Mouse (Mus musculus) liver, embryonic 14 days (tissue): ENCODE data around the gene Ctdnep1. TPM values are rescaled to one million over a fixed set of nuclear protein-coding genes. Genes with fewer than 3 reads are reported as not detected.

Source experiments
- polyA plus RNA-seq: library from polyadenylated mRNA; depleted of rRNA; stranded (reverse); fragments of >200 nt; gene quantifications from 2 replicates; pipeline ENCODE4 v1.2.3, GENCODE M21; 2012; rRNA removed

Ctdnep1 gene
- 30.6 and 33.9 TPM in 2 replicates for polyA plus RNA-seq

DNA sequence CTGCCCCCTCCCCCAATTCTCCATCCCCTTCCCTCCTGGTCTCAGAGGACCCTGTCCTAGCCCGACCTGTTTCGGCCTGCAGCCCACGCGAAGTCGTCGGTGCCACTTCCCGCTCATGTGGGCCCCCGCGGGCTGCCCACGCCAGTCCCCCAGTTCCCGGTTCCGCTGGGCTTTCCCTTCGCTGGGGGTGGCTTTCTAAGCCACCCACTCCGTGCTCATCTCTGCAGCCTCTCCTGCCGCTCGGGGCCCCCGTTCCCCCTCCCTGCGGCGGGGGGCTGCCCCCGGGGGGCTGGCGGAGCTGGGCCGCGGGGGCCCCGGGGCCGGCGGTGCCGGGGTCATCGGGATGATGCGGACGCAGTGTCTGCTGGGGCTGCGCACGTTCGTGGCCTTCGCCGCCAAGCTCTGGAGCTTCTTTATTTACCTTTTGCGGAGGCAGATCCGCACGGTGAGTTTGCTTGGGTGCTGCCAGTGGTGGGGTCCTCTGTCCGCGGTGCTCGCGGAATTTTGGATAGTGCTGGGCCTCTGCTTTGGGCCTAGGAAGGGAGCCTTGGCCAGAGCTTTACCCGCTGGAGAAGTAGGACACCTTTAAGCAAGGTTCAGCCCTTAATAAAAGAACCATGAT is at the start of gene Ctdnep1:
Gene Ctdnep1, plus strand, starts transcription at position 16 of the 622 bp plus-strand sequence.

DNA sequence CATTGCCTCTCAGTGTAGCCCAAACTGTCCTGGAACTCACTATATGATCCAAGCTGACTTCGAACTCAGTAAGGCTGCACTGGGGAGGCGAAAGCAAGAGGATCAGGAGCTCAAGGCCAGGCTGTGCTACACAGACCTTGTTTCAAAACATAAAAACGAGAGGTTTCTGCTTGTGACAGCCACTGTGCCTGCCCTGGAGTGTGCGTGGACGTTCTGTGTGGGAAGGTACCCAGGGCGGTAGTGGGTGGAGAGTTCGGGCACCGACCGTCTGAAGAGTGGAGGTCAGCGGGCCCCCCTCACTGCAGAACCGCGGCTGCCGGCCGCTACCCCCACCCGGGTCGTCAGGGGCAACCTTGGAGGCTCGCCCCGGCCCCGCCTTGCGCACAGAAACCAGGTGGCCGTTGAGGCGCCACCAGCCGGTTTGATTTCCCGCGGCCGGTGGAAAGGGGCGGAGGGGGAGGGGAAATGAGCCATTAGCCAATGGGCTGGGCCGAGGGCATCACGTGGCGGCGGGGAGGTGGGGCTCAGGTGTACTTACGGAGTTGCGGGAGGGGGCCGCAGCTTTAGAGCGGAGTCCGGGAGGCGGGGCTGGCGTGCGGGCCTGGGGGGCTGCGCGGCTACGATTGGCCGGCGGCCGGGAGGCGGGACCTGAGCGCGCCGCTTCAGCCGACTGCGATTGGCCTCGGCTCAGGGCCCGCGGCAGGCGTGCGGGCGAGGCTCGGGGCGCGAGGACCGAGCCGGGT is 45.6 kb upstream of the Ctdnep1 start, which contains the start of gene Ybx2:
Gene Ybx2, plus strand, starts transcription at position 660 of the 743 bp plus-strand sequence.

GRCm38 (mm10) chr11:69948066-69948762 is 32.7 kb upstream of the Ctdnep1 start, which contains the start of gene Slc2a4:
Gene Slc2a4, minus strand, starts transcription at chr11:69948188.

DNA sequence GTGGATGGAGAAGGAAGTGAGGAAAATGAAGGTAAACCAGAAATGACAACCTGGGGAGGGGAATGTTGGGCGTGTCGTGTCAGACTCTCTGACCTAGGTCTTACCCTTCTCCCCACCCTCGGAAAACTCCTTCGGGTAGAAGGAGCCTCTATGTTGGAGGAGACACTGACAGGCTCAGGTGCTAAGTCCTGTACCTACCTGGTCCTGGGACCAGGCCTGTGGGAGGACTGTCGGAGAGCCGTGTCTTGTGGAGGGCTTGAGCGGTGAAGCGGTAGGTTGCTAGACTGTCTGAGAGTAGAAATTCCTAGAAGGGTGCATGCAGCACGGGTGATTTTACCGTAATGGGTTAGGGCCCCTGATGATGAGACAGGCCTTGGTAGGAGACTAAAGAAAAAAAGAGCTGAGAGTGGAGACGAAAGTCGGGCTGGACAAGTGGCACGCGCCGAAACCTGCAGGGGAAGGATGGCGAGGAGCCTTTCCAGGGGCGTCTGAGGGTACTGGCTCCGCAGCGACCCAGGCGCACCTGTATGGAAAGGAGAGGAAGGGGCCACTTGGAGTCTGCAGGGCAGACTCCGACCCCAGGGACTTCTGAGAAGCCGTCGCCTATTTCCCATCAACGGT is 16.2 kb upstream of the Ctdnep1 start, which contains the start of gene Cldn7:
Gene Cldn7, plus strand, starts transcription at position 130 of the 621 bp plus-strand sequence.

GRCm38 (mm10) chr11:69982225-69982624 is 1.3 kb downstream of the Ctdnep1 start, which contains the start of gene Elp5:
Gene Elp5, minus strand, starts transcription at chr11:69982517.

DNA sequence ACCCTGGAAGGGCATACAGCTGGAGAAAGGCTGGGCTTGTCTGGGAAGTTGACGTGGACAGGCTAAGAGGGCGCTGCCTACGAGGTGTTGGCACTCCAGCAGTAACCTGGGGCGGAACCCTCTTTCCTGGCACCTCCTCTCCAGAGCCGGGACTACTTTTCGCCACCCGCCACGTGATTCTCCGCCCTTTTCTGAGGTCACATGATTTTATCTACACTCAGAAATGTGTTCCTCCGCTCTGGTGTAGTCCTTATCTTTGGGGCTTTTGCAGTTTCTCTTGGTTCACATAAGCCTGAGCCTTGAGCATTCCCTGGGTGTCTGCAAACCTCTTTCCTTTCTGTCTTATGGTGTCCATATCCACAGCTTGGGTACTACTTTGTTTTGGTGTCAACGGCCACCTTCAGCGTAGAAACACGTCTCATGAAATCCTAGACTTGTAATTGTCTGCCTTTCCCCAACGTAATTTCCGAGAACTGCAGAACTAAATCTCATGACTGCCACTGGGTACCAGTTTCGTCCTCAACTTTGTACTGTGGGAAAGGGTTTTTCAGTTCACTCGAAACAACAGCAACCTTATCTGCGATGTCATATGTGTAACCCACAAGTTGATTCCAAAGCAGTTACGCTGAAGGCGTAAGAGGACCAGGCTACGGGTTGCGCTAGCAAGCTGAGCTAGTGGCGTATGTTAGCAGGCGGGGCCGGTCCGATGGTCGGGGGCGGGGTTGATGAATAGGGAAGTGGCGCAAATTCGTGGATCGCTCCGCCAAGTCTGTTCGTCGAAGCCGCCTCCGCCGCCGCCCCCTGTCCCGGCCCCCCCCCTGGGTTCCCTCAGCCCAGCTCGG is 10.1 kb downstream of the Ctdnep1 start, which contains the start of gene Gabarap:
Gene Gabarap, plus strand, starts transcription at position 294 of the 842 bp plus-strand sequence.

GRCm38 (mm10) chr11:69995391-69995960 is 14.5 kb downstream of the Ctdnep1 start, which contains the start of gene Phf23:
Gene Phf23, plus strand, starts transcription at chr11:69995777.

GRCm38 (mm10) chr11:70000396-70000898 is 19.5 kb downstream of the Ctdnep1 start, which contains the start of gene Dvl2:
Gene Dvl2, plus strand, starts transcription at chr11:70000595.

DNA sequence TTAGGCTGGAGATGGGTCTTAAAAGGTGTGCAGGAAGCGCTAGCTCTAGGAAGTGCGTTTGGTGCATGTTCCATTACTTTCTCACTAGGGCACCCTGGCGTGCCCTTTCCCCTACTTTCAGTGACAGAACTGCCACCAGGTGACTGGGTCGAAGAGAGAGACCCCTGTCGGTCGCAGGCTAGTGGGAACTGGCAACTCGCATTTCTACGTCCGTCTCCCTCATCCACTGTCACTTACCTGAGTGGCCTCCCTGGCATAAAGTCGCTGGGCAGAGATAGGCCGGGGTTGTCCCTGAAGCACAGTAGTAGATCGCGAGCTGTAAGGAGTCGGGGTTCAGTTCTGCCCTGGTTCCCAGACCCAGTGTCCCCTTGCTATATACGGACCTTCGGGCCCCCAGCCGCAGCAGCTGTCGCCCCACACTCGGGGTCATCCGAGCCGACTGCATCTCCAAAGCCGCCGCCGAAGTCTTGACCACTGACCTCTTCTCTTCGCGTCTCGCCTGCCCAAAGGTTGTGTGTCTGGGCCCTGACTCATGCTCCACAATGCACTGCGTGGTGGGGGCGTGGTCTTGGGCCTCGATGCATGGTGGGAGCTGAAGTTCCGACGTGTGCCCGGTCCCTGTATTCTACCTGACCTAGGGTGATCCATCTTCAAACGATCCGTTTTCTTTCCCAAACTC is 34.1 kb downstream of the Ctdnep1 start, which contains the start of gene Acadvl:
Gene Acadvl, minus strand, starts transcription at position 532 of the 679 bp plus-strand sequence.

GRCm38 (mm10) chr11:70016669-70017068 is 35.7 kb downstream of the Ctdnep1 start, which contains the start of gene Dlg4:
Gene Dlg4, plus strand, starts transcription at chr11:70016942.

Other genes with a start within 250 kb of the Ctdnep1 start
- gene Polr2a, start 222.5 kb upstream of the Ctdnep1 start, polyA plus RNA-seq, result 12.7 and 15.6 TPM in 2 replicates
- gene Slc35g3, start 219.2 kb upstream of the Ctdnep1 start, polyA plus RNA-seq, result 0.03 TPM in 1 of 2 replicates, not detected in the other
- 1.2 and 1.5 TPM in 2 replicates for gene Zbtb4, start 215.2 kb upstream of the Ctdnep1 start, polyA plus RNA-seq
- gene Chrnb1, start 185.2 kb upstream of the Ctdnep1 start, polyA plus RNA-seq, result 0.69 and 1.5 TPM in 2 replicates
- 0.40 and 0.51 TPM in 2 replicates for gene Fgf11, start 179.3 kb upstream of the Ctdnep1 start, polyA plus RNA-seq
- gene Tmem102, start 175.5 kb upstream of the Ctdnep1 start, polyA plus RNA-seq, result 0.24 and 0.25 TPM in 2 replicates
- gene Gm39566, start 165.9 kb upstream of the Ctdnep1 start, polyA plus RNA-seq, result not detected in 2 replicates
- gene Spem2, start 162.7 kb upstream of the Ctdnep1 start, polyA plus RNA-seq, result not detected in 2 replicates
- gene Spem1, start 159.0 kb upstream of the Ctdnep1 start, polyA plus RNA-seq, result not detected in 2 replicates
- 2.1 and 2.2 TPM in 2 replicates for gene Nlgn2, start 143.4 kb upstream of the Ctdnep1 start, polyA plus RNA-seq
- 155 and 183 TPM in 2 replicates for gene Tmem256, start 142.6 kb upstream of the Ctdnep1 start, polyA plus RNA-seq
- 16.2 and 19.8 TPM in 2 replicates for gene Plscr3, start 134.8 kb upstream of the Ctdnep1 start, polyA plus RNA-seq
- gene Tnk1, start 122.4 kb upstream of the Ctdnep1 start, polyA plus RNA-seq, result 1.2 and 1.3 TPM in 2 replicates
- gene Tmem95, start 103.1 kb upstream of the Ctdnep1 start, polyA plus RNA-seq, result not detected in 2 replicates
- 0.76 and 0.89 TPM in 2 replicates for gene Kctd11, start 99.8 kb upstream of the Ctdnep1 start, polyA plus RNA-seq
- 2.7 and 3.3 TPM in 2 replicates for gene Acap1, start 85.6 kb upstream of the Ctdnep1 start, polyA plus RNA-seq
- gene 2810408A11Rik, start 80.2 kb upstream of the Ctdnep1 start, polyA plus RNA-seq, result 0.40 and 0.53 TPM in 2 replicates
- 16.6 and 20.3 TPM in 2 replicates for gene Neurl4, start 80.1 kb upstream of the Ctdnep1 start, polyA plus RNA-seq
- 75.3 and 87.1 TPM in 2 replicates for gene Gps2, start 67.3 kb upstream of the Ctdnep1 start, polyA plus RNA-seq
- gene Eif5a, start 59.2 kb upstream of the Ctdnep1 start, polyA plus RNA-seq, result 866 and 1,005 TPM in 2 replicates
- gene Ybx2, start 45.4 kb upstream of the Ctdnep1 start, polyA plus RNA-seq, result 0.15 and 0.21 TPM in 2 replicates
- 13.7 and 15.5 TPM in 2 replicates for gene Slc2a4, start 33.0 kb upstream of the Ctdnep1 start, polyA plus RNA-seq
- gene Cldn7, start 16.4 kb upstream of the Ctdnep1 start, polyA plus RNA-seq, result 1.4 and 2.3 TPM in 2 replicates
- gene Elp5, start 1.4 kb downstream of the Ctdnep1 start, polyA plus RNA-seq, result 41.7 and 49.0 TPM in 2 replicates
- 131 and 138 TPM in 2 replicates for gene Gabarap, start 10.0 kb downstream of the Ctdnep1 start, polyA plus RNA-seq
- 16.3 and 17.2 TPM in 2 replicates for gene Phf23, start 14.6 kb downstream of the Ctdnep1 start, polyA plus RNA-seq
- 3.2 and 4.6 TPM in 2 replicates for gene Dvl2, start 19.4 kb downstream of the Ctdnep1 start, polyA plus RNA-seq
- gene Acadvl, start 34.3 kb downstream of the Ctdnep1 start, polyA plus RNA-seq, result 38.0 and 43.1 TPM in 2 replicates
- gene Dlg4, start 35.8 kb downstream of the Ctdnep1 start, polyA plus RNA-seq, result 2.0 TPM in 2 replicates
- 1.9 and 2.0 TPM in 2 replicates for gene Asgr1, start 72.9 kb downstream of the Ctdnep1 start, polyA plus RNA-seq
- gene Asgr2, start 111.5 kb downstream of the Ctdnep1 start, polyA plus RNA-seq, result 9.6 and 12.5 TPM in 2 replicates
- gene Mgl2, start 149.2 kb downstream of the Ctdnep1 start, polyA plus RNA-seq, result 1.5 and 1.9 TPM in 2 replicates
- gene Clec10a, start 175.0 kb downstream of the Ctdnep1 start, polyA plus RNA-seq, result 0.20 and 0.33 TPM in 2 replicates
- gene Slc16a11, start 231.6 kb downstream of the Ctdnep1 start, polyA plus RNA-seq, result 0.60 and 0.68 TPM in 2 replicates
- 2.8 and 3.8 TPM in 2 replicates for gene Slc16a13, start 239.9 kb downstream of the Ctdnep1 start, polyA plus RNA-seq
- 1.5 TPM in 2 replicates for gene Bcl6b, start 248.6 kb downstream of the Ctdnep1 start, polyA plus RNA-seq